Mouse (Mus musculus) G1E (cell line): ENCODE data around the gene Hoxc8.

Experiments
- CTCF ChIP-seq: IDR thresholded peaks from 2 replicates; pipeline ENCODE4 v1.5.1; 2012; ENCODE audit warnings: low read depth, low read length, inconsistent platforms, mixed read lengths
- GATA1 ChIP-seq: IDR thresholded peaks from 2 replicates; pipeline ENCODE4 v1.6.1; 2012; ENCODE audit warnings: borderline replicate concordance, low read length, inconsistent platforms, mixed read lengths
- GATA2 ChIP-seq: IDR thresholded peaks from 2 replicates; pipeline ENCODE4 v1.6.1; 2012; ENCODE audit warnings: low read depth, low read length, inconsistent platforms, borderline replicate concordance
- TAL1 ChIP-seq: conservative IDR thresholded peaks from 2 replicates; pipeline ENCODE4 v1.6.1; 2012; ENCODE audit warnings: low read depth, low read length, inconsistent platforms, mixed read lengths

DNA sequence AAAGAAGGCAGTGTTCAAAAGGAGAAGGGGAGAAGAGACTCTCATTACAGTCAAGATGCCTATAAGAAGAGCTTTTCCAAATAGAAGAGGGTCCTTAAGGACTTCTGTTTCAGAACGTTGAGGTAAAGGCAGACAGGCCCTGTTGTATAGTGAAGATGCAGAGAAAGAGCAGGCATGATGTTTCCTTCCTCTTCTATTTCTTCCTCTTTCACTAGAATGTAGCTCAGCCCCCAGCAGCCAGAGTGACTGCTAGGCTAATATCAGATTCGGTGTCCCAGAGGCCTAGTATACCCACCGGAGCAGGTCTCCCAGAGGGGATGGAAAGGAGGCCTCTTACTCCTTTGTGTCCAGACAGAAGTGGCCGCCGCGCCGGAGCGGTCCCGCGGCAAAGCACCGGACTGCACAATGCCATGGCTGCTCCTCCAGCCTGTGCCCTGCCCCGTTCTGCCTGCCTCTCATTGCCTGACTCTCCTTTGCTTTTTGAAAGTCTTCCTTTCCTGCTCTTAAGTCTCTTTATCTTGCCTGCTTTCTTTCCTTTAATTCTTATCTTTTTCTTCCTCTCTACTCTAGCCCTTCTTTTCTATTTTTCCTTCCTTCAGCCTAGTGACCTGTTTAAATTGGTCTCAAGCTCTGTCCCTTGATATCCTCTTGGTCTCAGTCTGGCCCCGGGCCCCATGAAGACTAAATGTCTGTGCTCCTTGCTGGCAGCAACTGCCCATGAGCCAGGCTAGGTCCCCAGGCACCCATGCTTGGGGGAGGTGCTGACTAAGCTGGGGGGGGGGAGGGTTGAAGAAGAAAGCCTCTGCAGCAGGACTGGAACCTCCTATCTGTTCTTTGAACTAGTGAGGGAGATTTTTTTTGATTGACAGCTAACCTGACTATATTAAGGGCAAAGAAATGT, 11.5 kb upstream of the Hoxc8 start:
- TF ChIP-seq CTCF (no peak), GATA1 (no peak), TAL1 (no peak), GATA2 (no peak)
